In the genomic region with DNA sequence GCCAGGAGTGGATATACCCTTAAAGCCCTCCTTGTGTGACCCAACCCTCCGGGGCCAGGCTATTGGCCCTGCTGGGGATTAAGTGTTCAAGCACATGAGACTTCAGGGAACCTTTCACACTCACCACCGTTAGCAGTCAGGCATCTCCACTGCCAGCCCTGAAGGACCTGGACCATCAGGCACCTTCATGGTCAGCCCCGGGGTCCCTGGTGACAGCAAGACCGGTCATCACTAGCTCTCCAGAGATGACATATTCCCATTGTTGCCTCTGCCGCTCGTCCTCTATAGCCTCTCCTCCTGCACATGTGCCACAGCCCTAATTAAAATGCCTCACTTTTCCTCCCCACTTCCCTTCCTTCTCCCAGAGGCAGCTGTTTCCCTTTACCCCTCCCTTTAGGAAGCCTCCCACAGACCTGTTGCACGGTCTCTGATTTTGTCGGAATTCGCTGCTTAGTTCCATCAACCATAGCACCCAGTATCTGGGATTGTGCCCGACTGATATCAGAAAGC, we compare ENCODE assay signal across 9 mouse cellular contexts.
"Had no signal": no experiment of that assay in that cellular context is flagged by ENCODE, and none has a peak within 500 bp of the region (broad histone marks: within the 10 kb centered on the region; RNA-seq: fewer than 3 reads in every experiment).

No protein-coding gene starts in this region.

- H3K4me2 ChIP-seq: limb, embryonic 13.5 days; midbrain, embryonic 13.5 days had no signal

- H3K36me3 ChIP-seq: limb, embryonic 13.5 days; midbrain, embryonic 13.5 days had no signal

- H3K9ac ChIP-seq: limb, embryonic 13.5 days; liver, embryonic 14.5 days; midbrain, embryonic 13.5 days had no signal

- H3K4me3 ChIP-seq: limb, embryonic 13.5 days; midbrain, embryonic 13.5 days had no signal

- H3K27ac ChIP-seq: limb, embryonic 13.5 days; liver, embryonic 14.5 days; midbrain, embryonic 13.5 days; stomach, postnatal 0 days had no signal

- DNase-seq: kidney, postnatal 14 days; left cerebral cortex, postnatal 4 days; lung, adult 18-20 months; lung, postnatal 36 days; thymus, postnatal 4 days had no signal

- H3K9me3 ChIP-seq: midbrain, embryonic 13.5 days had no signal

- ATAC-seq: midbrain, embryonic 13.5 days had no signal
